Mouse (Mus musculus) MEL (cell line): ENCODE measurements around the gene Dhrs9. TPM values are rescaled to one million over a fixed set of nuclear protein-coding genes. Genes with fewer than 3 reads are reported as not detected.

ENCODE experiments used
- DNase-seq: peaks from one replicate; pipeline ENCODE4 v3.0.0; 2011; ENCODE audit warnings: low read depth, low spot score
- H3K27ac ChIP-seq: 2 replicates; pipeline ENCODE4 v1.5.1; 2012; ENCODE audit warnings: low read depth, mild to moderate bottlenecking, control low read depth, low read length, moderate library complexity; ENCODE audit not compliant: control insufficient read depth
- H3K27me3 ChIP-seq, 2 experiments: fragments of 150-350 bp in 1 of 2; sonication (generic) in 1 of 2; 2 replicates each; pipeline ENCODE4 v1.6.1; 2012; ENCODE audit warnings: low read length in 2 of 2, mild to moderate bottlenecking in 2 of 2, improper control_type of control experiment in 1 of 2, moderate library complexity in 1 of 2; ENCODE audit not compliant: insufficient read depth in 2 of 2, control insufficient read depth in 1 of 2
- H3K36me3 ChIP-seq, 2 experiments: 2 replicates each; pipeline ENCODE4 v1.6.1; 2012 to 2014; ENCODE audit warnings: low read length in 2 of 2, improper control_type of control experiment in 1 of 2, inconsistent platforms in 1 of 2, mild to moderate bottlenecking in 1 of 2; ENCODE audit not compliant: insufficient read depth in 2 of 2, control insufficient read depth in 1 of 2
- H3K4me1 ChIP-seq, 2 experiments: fragments of 150-350 bp in 1 of 2; sonication (generic) in 1 of 2; 2 replicates each; pipeline ENCODE4 v1.6.1; 2012; ENCODE audit warnings: low read length in 2 of 2, improper control_type of control experiment in 1 of 2, mild to moderate bottlenecking in 1 of 2; ENCODE audit not compliant: insufficient read depth in 2 of 2, control insufficient read depth in 1 of 2
- H3K4me3 ChIP-seq, 2 experiments: fragments of 150-350 bp in 1 of 2; sonication (generic) in 1 of 2; 2 replicates each; pipeline ENCODE4 v1.5.1; 2012; ENCODE audit warnings: low read depth in 2 of 2, low read length in 2 of 2, mild to moderate bottlenecking in 2 of 2, moderate library complexity in 2 of 2, control low read depth in 1 of 2, improper control_type of control experiment in 1 of 2; ENCODE audit not compliant: control insufficient read depth in 1 of 2, insufficient read depth in 1 of 2
- H3K79me2 ChIP-seq: 2 replicates; pipeline ENCODE4 v1.6.1; 2012; ENCODE audit warnings: mild to moderate bottlenecking, low read length, moderate library complexity; ENCODE audit not compliant: control insufficient read depth, poor library complexity, insufficient read depth
- H3K9ac ChIP-seq: 2 replicates; pipeline ENCODE4 v1.6.1; 2012; ENCODE audit warnings: low read depth, mild to moderate bottlenecking, control low read depth, low read length, moderate library complexity; ENCODE audit not compliant: control insufficient read depth, poor library complexity, severe bottlenecking
- H3K9me3 ChIP-seq: fragments of 150-350 bp; sonication (generic); replicated peaks from 2 replicates; pipeline ENCODE4 v1.6.1; 2012; ENCODE audit warnings: mild to moderate bottlenecking, low read length, improper control_type of control experiment, moderate library complexity; ENCODE audit not compliant: insufficient read depth
- CHD1 ChIP-seq: IDR thresholded peaks from 2 replicates; pipeline ENCODE4 v1.6.1; 2012; ENCODE audit warnings: low read depth, mild to moderate bottlenecking, inconsistent platforms, low read length, improper control_type of control experiment
- CHD2 ChIP-seq: IDR thresholded peaks from 2 replicates; pipeline ENCODE4 v1.6.1; 2011; ENCODE audit warnings: low read length, improper control_type of control experiment
- CTCF ChIP-seq, 3 experiments: IDR thresholded peaks in 2 of 3; conservative IDR thresholded peaks in 1 of 3; 2 replicates each; pipeline ENCODE4 v1.5.1; 2011 to 2012; ENCODE audit warnings: low read length in 3 of 3, low read depth in 2 of 3, mild to moderate bottlenecking in 2 of 3, improper control_type of control experiment in 1 of 3, inconsistent platforms in 1 of 3, mixed read lengths in 1 of 3, moderate library complexity in 1 of 3; ENCODE audit not compliant: control insufficient read depth in 1 of 3, insufficient read depth in 1 of 3, poor library complexity in 1 of 3, severe bottlenecking in 1 of 3
- ELF1 ChIP-seq: IDR thresholded peaks from 2 replicates; pipeline ENCODE4 v1.6.1; 2014; ENCODE audit warnings: low read depth, mild to moderate bottlenecking, inconsistent platforms, low read length, improper control_type of control experiment, moderate library complexity
- JUND ChIP-seq: IDR thresholded peaks from 2 replicates; pipeline ENCODE4 v1.6.1; 2011; ENCODE audit warnings: low read depth, mild to moderate bottlenecking, improper control_type of control experiment, low read length
- KAT2A ChIP-seq: conservative IDR thresholded peaks from 2 replicates; pipeline ENCODE4 v1.6.1; 2012; ENCODE audit warnings: low read depth, low read length, improper control_type of control experiment, inconsistent platforms
- MAZ ChIP-seq: IDR thresholded peaks from 2 replicates; pipeline ENCODE4 v1.6.1; 2012; ENCODE audit warnings: low read depth, mild to moderate bottlenecking, inconsistent platforms, low read length, improper control_type of control experiment
- MEF2A ChIP-seq: IDR thresholded peaks from 2 replicates; pipeline ENCODE4 v1.6.1; 2014; ENCODE audit warnings: low read depth, mild to moderate bottlenecking, inconsistent platforms, low read length, improper control_type of control experiment; ENCODE audit not compliant: poor library complexity, insufficient replicate concordance, severe bottlenecking; ENCODE audit errors: extremely low read depth
- MYC ChIP-seq: IDR thresholded peaks from 2 replicates; pipeline ENCODE4 v1.6.1; 2011; ENCODE audit warnings: low read depth, mild to moderate bottlenecking, low read length, improper control_type of control experiment, moderate library complexity
- NRF1 ChIP-seq: IDR thresholded peaks from 2 replicates; pipeline ENCODE4 v1.6.1; 2014; ENCODE audit warnings: low read depth, mild to moderate bottlenecking, inconsistent platforms, low read length, improper control_type of control experiment, moderate library complexity; ENCODE audit not compliant: poor library complexity, insufficient read depth, severe bottlenecking
- POLR2AphosphoS5 ChIP-seq: IDR thresholded peaks from 2 replicates; pipeline ENCODE4 v1.6.1; 2012; ENCODE audit warnings: low read depth, borderline replicate concordance, mild to moderate bottlenecking, inconsistent platforms, low read length, moderate library complexity, mixed read lengths
- SIN3A ChIP-seq: IDR thresholded peaks from 2 replicates; pipeline ENCODE4 v1.6.1; 2012; ENCODE audit warnings: low read length, improper control_type of control experiment, inconsistent platforms
- TBP ChIP-seq: IDR thresholded peaks from 2 replicates; pipeline ENCODE4 v1.8.0; 2011; ENCODE audit warnings: low read depth, low read length, improper control_type of control experiment
- ZNF384 ChIP-seq: IDR thresholded peaks from 2 replicates; pipeline ENCODE4 v1.6.1; 2012; ENCODE audit warnings: low read depth, mild to moderate bottlenecking, inconsistent platforms, low read length, improper control_type of control experiment
- polyA plus RNA-seq, 2 experiments: library from polyadenylated mRNA; stranded (reverse) in 1 of 2; unstranded in 1 of 2; fragments of >175 nt in 1 of 2; fragments of >200 nt in 1 of 2; gene quantifications; 2 replicates each; pipeline versions ENCODE4 v1.2.1 to v1.2.4; 2012; ENCODE audit warnings: low replicate concordance in 2 of 2, low read depth in 1 of 2; ENCODE audit not compliant: insufficient read length in 2 of 2, insufficient read depth in 1 of 2, missing spikeins in 1 of 2
- total RNA-seq: library from RNA; depleted of rRNA; stranded (reverse); fragments of 300-350 nt; gene quantifications from 2 replicates; pipeline ENCODE4 v1.2.3, GENCODE M21; 2012

Dhrs9 gene
- total and polyA plus RNA-seq, 3 experiments: not detected

DNA sequence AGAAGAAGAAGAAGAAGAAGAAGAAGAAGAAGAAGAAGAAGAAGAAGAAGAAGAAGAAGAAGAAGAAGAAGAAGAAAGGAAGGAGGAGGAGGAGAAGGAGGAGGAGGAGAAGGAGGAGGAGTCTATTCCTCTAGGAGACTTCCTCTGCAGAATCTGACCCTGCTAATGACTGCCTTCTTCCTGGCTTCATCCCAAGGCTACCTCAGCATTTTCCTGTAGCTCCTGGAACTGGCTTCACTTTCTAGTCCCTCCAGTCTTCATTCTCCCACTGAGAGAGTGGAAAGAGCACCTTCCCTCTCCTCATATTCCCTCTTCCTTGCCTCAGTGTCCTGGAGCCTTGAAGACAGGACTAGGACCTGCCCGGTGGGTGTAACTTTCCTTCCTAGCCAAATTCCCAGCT, 15.0 kb upstream of the Dhrs9 start:
- no peaks in the 10 kb centered on the region for H3K27me3 ChIP-seq
- DNase-seq: no peak
- no peaks in the 10 kb centered on the region for H3K79me2 ChIP-seq
- no peaks in the 10 kb centered on the region for H3K9me3 ChIP-seq
- no peak overlapping the region for H3K4me3 ChIP-seq
- no peak overlapping the region for H3K9ac ChIP-seq
- TF ChIP-seq ZNF384 (no peak), NRF1 (no peak), JUND (no peak), CHD1 (no peak)
- H3K4me1 ChIP-seq: no peaks in the 10 kb centered on the region
- H3K36me3 ChIP-seq: no peaks in the 10 kb centered on the region
- no peak overlapping the region for H3K27ac ChIP-seq

DNA sequence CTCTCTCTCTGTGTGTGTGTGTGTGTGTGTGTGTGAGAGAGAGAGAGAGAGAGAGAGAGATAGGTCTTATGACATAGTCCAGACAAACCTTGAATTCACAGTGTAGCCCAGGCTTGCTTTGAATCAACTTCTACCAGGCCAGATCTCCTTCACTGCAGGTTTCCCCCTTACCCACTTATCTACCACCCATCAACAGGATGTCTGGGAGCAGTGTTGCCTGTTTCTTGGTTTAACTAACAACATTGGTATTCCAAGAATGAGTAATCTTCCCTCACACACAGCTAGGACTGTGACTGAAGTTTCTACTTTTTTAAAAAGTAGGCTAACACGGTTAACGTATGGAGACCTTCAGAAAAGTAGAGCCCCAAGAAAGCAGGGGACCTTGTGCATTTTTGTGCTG, 3.5 kb upstream of the Dhrs9 start:
- no peak for DNase-seq
- Histone ChIP-seq H3K9me3 (no peaks in the 10 kb centered on the region), H3K4me3 (no peak overlapping the region), H3K27me3 (no peaks in the 10 kb centered on the region; a peak in 1 of 4 replicates), H3K79me2 (no peaks in the 10 kb centered on the region), H3K9ac (no peak overlapping the region), H3K36me3 (no peaks in the 10 kb centered on the region), H3K4me1 (no peaks in the 10 kb centered on the region), H3K27ac (no peak overlapping the region)
- no peak for TF ChIP-seq CHD1
- no peak for TF ChIP-seq KAT2A
- TF ChIP-seq CHD2: no peak
- no peak for TF ChIP-seq JUND
- TF ChIP-seq MYC: no peak
- no peak for TF ChIP-seq NRF1
- TF ChIP-seq MAZ: no peak
- no peak for TF ChIP-seq MEF2A

DNA sequence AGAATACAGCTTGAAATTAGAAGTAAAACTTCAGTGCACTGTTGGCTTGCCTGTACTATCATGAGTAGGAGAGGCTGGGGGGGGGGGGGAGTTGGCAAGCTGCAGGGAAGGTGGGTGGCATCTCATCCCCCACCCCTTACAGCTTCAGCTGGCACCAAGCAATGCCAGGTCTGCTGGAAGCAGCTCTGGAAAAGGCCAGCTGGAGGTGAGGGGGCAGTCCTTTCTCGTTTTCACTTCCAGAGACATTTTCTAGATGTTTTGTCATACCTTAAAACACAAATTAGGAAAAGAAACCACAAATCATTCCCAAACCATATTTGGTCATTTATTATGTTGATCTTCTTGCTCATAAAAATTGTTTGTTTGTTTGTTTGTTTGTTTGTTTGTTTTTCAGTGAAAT, 444 bp upstream of the Dhrs9 start:
- Histone ChIP-seq H3K4me3 (no peak overlapping the region), H3K9ac (no peak overlapping the region), H3K27me3 (no peaks in the 10 kb centered on the region), H3K79me2 (no peaks in the 10 kb centered on the region), H3K27ac (no peak overlapping the region), H3K9me3 (no peaks in the 10 kb centered on the region), H3K36me3 (no peaks in the 10 kb centered on the region), H3K4me1 (no peaks in the 10 kb centered on the region)
- DNase-seq: no peak
- TF ChIP-seq CTCF (IDR thresholded peaks at IDR 0.05 in 2 of 3, conservative IDR thresholded peaks at IDR 0.05 in 1 of 3; ENCODE audit: control insufficient read depth in 1 of 3, insufficient read depth in 1 of 3, low read depth in 2 of 3, low read length in 3 of 3, poor library complexity in 1 of 3, severe bottlenecking in 1 of 3) (no peak), POLR2AphosphoS5 (no peak), KAT2A (no peak), ZNF384 (no peak), TBP (no peak), SIN3A (no peak), MYC (no peak), ELF1 (no peak)
